Mouse (Mus musculus) kidney, postnatal 10 days (tissue): ENCODE measurements around the gene Sema4c.

Source experiments
- DNase-seq: peaks from one replicate; pipeline ENCODE4 v3.0.0; 2021; ENCODE audit warnings: mixed read lengths

Sema4c gene

GRCm38 (mm10) chr1:36533546-36533945 is 24.6 kb downstream of the Sema4c start:
- no peak for DNase-seq

GRCm38 (mm10) chr1:36531461-36531860 is 26.7 kb downstream of the Sema4c start:
- no peak for DNase-seq

- DNase-seq = no peak
Observed at GRCm38 (mm10) chr1:36530962-36531361, 27.2 kb downstream of the Sema4c start.

- peak; percentile 47 for DNase-seq
Observed at GRCm38 (mm10) chr1:36530485-36530884, 27.7 kb downstream of the Sema4c start.

- DNase-seq = no peak
Observed at GRCm38 (mm10) chr1:36529875-36530274, 28.3 kb downstream of the Sema4c start.

GRCm38 (mm10) chr1:36529274-36529673 is 28.9 kb downstream of the Sema4c start:
- no peak for DNase-seq

GRCm38 (mm10) chr1:36528351-36528750 is 29.8 kb downstream of the Sema4c start:
- no peak for DNase-seq

- DNase-seq = no peak
Observed at GRCm38 (mm10) chr1:36526903-36527302, 31.2 kb downstream of the Sema4c start.

- DNase-seq = no peak
Observed at GRCm38 (mm10) chr1:36525774-36526173, 32.4 kb downstream of the Sema4c start.

GRCm38 (mm10) chr1:36524058-36524457 is 34.1 kb downstream of the Sema4c start:
- DNase-seq = no peak

GRCm38 (mm10) chr1:36523332-36524013 is 34.7 kb downstream of the Sema4c start:
- DNase-seq = no peak

GRCm38 (mm10) chr1:36522210-36522609 is 35.9 kb downstream of the Sema4c start:
- no peak for DNase-seq

- no peak for DNase-seq
Observed at GRCm38 (mm10) chr1:36519626-36520025, 38.5 kb downstream of the Sema4c start.

GRCm38 (mm10) chr1:36518259-36518658 is 39.9 kb downstream of the Sema4c start:
- DNase-seq = no peak

GRCm38 (mm10) chr1:36513718-36514117 is 44.4 kb downstream of the Sema4c start:
- DNase-seq = peak; percentile 63

GRCm38 (mm10) chr1:36513310-36513709 is 44.8 kb downstream of the Sema4c start:
- DNase-seq = no peak

GRCm38 (mm10) chr1:36512966-36513280 is 45.2 kb downstream of the Sema4c start:
- DNase-seq = no peak

- DNase-seq = peak; percentile 61
Observed at GRCm38 (mm10) chr1:36512089-36512965, 45.8 kb downstream of the Sema4c start.

GRCm38 (mm10) chr1:36511289-36512021 is 46.7 kb downstream of the Sema4c start, which contains the start of gene Cnnm3:
Cnnm3 (plus strand) TSS chr1:36511867.
- peak; percentile 100 for DNase-seq

- DNase-seq = no peak
Observed at GRCm38 (mm10) chr1:36508238-36508637, 49.9 kb downstream of the Sema4c start.

- peak; percentile 87 for DNase-seq
Observed at GRCm38 (mm10) chr1:36501261-36501660, 56.9 kb downstream of the Sema4c start.
